Mouse (Mus musculus) embryonic facial prominence, embryonic 15.5 days (tissue): Measurements from ENCODE around the gene Fto. TPM values are rescaled to one million over a fixed set of nuclear protein-coding genes. Genes with fewer than 3 reads are reported as not detected.

Experiments
- ATAC-seq: fragments of 200-750 bp; cut with Nextera tagmentation; 2 replicates; pipeline ENCODE4 v1.8.0; 2017; ENCODE audit warnings: low read depth, moderate TSS enrichment; ENCODE audit not compliant: insufficient number of reproducible peaks, low FRiP score, low TSS enrichment
- H3K27ac ChIP-seq: fragments of 300-500 bp; sonication (generic); replicated peaks from 2 replicates; pipeline ENCODE4 v1.5.1; 2015; ENCODE audit warnings: mild to moderate bottlenecking, inconsistent platforms
- H3K27me3 ChIP-seq: fragments of 300-500 bp; sonication (generic); 2 replicates; pipeline ENCODE4 v1.6.1; 2015; ENCODE audit warnings: inconsistent platforms
- H3K36me3 ChIP-seq: fragments of 300-500 bp; sonication (generic); 2 replicates; pipeline ENCODE4 v1.6.1; 2015; ENCODE audit warnings: mild to moderate bottlenecking, inconsistent platforms
- H3K4me1 ChIP-seq: fragments of 300-500 bp; sonication (generic); 2 replicates; pipeline ENCODE4 v1.6.1; 2015; ENCODE audit warnings: inconsistent platforms
- H3K4me2 ChIP-seq: fragments of 300-500 bp; sonication (generic); replicated peaks from 2 replicates; pipeline ENCODE4 v1.6.1; 2015; ENCODE audit warnings: mild to moderate bottlenecking, inconsistent platforms
- H3K4me3 ChIP-seq: fragments of 300-500 bp; sonication (generic); replicated peaks from 2 replicates; pipeline ENCODE4 v1.5.1; 2015; ENCODE audit warnings: mild to moderate bottlenecking, inconsistent platforms
- H3K9ac ChIP-seq: fragments of 300-500 bp; sonication (generic); 2 replicates; pipeline ENCODE4 v1.6.1; 2015; ENCODE audit warnings: inconsistent platforms
- H3K9me3 ChIP-seq: fragments of 300-500 bp; sonication (generic); replicated peaks from 2 replicates; pipeline ENCODE4 v1.6.1; 2016; ENCODE audit warnings: inconsistent platforms
- WGBS: fragments of 180-500 bp; shearing (Covaris S2); methylation state at CpG from one replicate; pipeline ENCODE4 v1.1.7; 2015; 5-methylcytosine and 5-hydroxymethylcytosine counted together
- polyA plus RNA-seq: library from polyadenylated mRNA; unstranded; fragments of >200 nt; fragmentation: Nextera tagmentation; extraction: Ambion mirVana; gene quantifications from 2 replicates; pipeline ENCODE4 v1.2.1, GENCODE M21; 2015

Fto gene
- polyA plus RNA-seq, 1 experiment from 2014 or later, result 111 TPM

GRCm38 (mm10) chr8:91715387-91716085 lies 402.2 kb downstream of the Fto start:
- Histone ChIP-seq H3K27me3 (peaks cover 6% of the 10 kb centered on the region), H3K9ac (no peak overlapping the region), H3K9me3 (no peaks in the 10 kb centered on the region), H3K27ac (no peak overlapping the region), H3K4me1 (peaks cover 23% of the 10 kb centered on the region), H3K4me2 (no peak overlapping the region), H3K4me3 (no peak overlapping the region), H3K36me3 (no peaks in the 10 kb centered on the region)
- ATAC-seq, result no peak
- 35% methylated on average over 8 of the region's 8 CpGs for WGBS

Other genes with a start within 250 kb of the Fto start
- gene Rbl2, start 243.5 kb upstream of the Fto start, polyA plus RNA-seq, result 17.1 and 20.2 TPM in 2 replicates
- gene Aktip, start 113.5 kb upstream of the Fto start, polyA plus RNA-seq, result 58.9 and 60.6 TPM in 2 replicates
- gene Rpgrip1l, start 263 bp upstream of the Fto start, polyA plus RNA-seq, result 14.8 and 15.0 TPM in 2 replicates